Mouse (Mus musculus) central nervous system, embryonic 18 days (tissue): ENCODE results near the gene Gtf2h1. TPM values are rescaled to one million over a fixed set of nuclear protein-coding genes. Genes with fewer than 3 reads are reported as not detected.

Source experiments
- polyA plus RNA-seq: library from polyadenylated mRNA; depleted of rRNA; stranded (reverse); fragments of >200 nt; gene quantifications from 2 replicates; pipeline ENCODE4 v1.2.3, GENCODE M21; 2012; rRNA removed

Gene Gtf2h1
- 31.3 and 33.4 TPM in 2 replicates for polyA plus RNA-seq

GRCm38 (mm10) chr7:46795287-46796205 lies at the start of gene Gtf2h1, which contains the start of gene Hps5:
Gtf2h1 (plus strand) TSS chr7:46796103.
Hps5 (minus strand) TSS chr7:46796064.

GRCm38 (mm10) chr7:46751490-46751889 lies 44.4 kb upstream of the Gtf2h1 start, which contains the start of gene Saa2:
Saa2 (plus strand) TSS chr7:46751790.

GRCm38 (mm10) chr7:46840787-46841525 lies 45.1 kb downstream of the Gtf2h1 start, which contains the start of gene Ldha:
Ldha (plus strand) TSS chr7:46841475.

GRCm38 (mm10) chr7:46860996-46861395 lies 65.1 kb downstream of the Gtf2h1 start, which contains the start of gene Ldhc:
Ldhc (plus strand) TSS chr7:46861203.

Other genes starting within 250 kb of the Gtf2h1 start
- gene Sergef, start 156.3 kb upstream of the Gtf2h1 start, polyA plus RNA-seq, result 48.6 and 51.4 TPM in 2 replicates
- 0.13 and 1.1 TPM in 2 replicates for gene Tph1, start 123.6 kb upstream of the Gtf2h1 start, polyA plus RNA-seq
- 13.8 and 13.9 TPM in 2 replicates for gene Saal1, start 85.4 kb upstream of the Gtf2h1 start, polyA plus RNA-seq
- gene Saa3, start 80.4 kb upstream of the Gtf2h1 start, polyA plus RNA-seq, result 10.5 TPM in 1 of 2 replicates, not detected in the other
- gene Saa4, start 63.5 kb upstream of the Gtf2h1 start, polyA plus RNA-seq, result not detected in 2 replicates
- gene Saa1, start 53.1 kb upstream of the Gtf2h1 start, polyA plus RNA-seq, result 0.16 TPM in 1 of 2 replicates, not detected in the other
- gene Saa2, start 44.3 kb upstream of the Gtf2h1 start, polyA plus RNA-seq, result not detected in 2 replicates
- 19.6 and 21.4 TPM in 2 replicates for gene Hps5, start within 50 bp of the Gtf2h1 start, polyA plus RNA-seq
- gene Ldha, start 45.4 kb downstream of the Gtf2h1 start, polyA plus RNA-seq, result 444 and 483 TPM in 2 replicates
- 0.08 and 0.15 TPM in 2 replicates for gene Ldhc, start 65.1 kb downstream of the Gtf2h1 start, polyA plus RNA-seq
- 97.7 and 109 TPM in 2 replicates for gene Tsg101, start 123.9 kb downstream of the Gtf2h1 start, polyA plus RNA-seq
- 8.0 TPM in 2 replicates for gene Uevld, start 162.4 kb downstream of the Gtf2h1 start, polyA plus RNA-seq
- gene Gm9999, start 187.5 kb downstream of the Gtf2h1 start, polyA plus RNA-seq, result not detected in 2 replicates
- gene Spty2d1, start 212.3 kb downstream of the Gtf2h1 start, polyA plus RNA-seq, result 4.9 TPM in 2 replicates